9 mouse cellular contexts compared by ENCODE assay signal in the genomic region with DNA sequence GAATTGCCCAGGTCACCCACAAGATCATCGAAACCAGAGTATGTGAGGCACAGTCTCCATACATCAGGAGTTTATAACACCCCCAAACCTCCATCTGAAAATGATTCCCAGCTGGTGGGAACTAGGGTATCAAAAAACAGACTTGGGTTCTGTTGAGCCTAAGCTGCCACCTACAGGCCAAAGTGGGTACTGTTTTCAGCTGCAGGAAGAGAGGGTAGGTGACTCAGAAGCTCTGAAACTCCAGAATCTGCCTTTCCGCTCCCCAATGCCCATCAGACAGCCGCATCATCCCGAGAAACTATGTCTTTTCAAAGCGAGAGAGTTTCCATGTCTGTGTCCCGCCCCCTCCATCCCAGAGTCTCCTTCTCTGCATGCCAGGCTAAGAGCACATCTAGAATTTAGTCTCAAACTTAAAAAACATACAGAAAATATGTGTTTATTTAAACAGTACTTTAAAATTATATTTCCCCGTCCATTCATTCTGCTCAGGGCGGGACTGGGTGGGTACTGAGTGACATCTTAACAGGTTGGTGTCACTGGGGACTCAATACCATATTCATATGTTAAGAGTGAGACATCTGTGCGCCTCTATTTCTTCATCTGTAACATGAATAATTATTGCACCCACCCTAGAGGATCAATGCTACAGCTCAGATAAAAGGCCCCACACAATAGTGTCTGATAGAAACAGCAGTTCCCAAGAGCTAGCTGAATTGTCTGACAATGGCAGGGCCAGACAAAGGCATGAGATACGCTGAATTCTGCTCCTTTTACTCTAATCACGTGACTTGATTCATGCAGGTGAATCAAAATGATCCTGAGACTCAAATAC. TPM values are rescaled to one million over a fixed set of nuclear protein-coding genes. Genes with fewer than 3 reads are reported as not detected.
DNase-seq lines count a peak whose midpoint lies in the region; ATAC-seq and TF ChIP-seq lines count a peak whose summit lies in the region.
"Had no signal": no experiment of that assay in that cellular context is flagged by ENCODE, and none has a peak within 500 bp of the region (broad histone marks: within the 10 kb centered on the region; RNA-seq: fewer than 3 reads in every experiment).

No protein-coding gene starts in this region.

- H3K4me3 ChIP-seq in liver, embryonic 11.5 days (ENCODE audit: low read depth, low read length), result no peak overlapping the region
- H3K4me3 ChIP-seq in midbrain, postnatal 0 days (ENCODE audit: low read depth, low read length), result no peak overlapping the region
- H3K4me3 ChIP-seq: heart, embryonic 15.5 days had no signal

- no peak overlapping the region for H3K27ac ChIP-seq in liver, embryonic 11.5 days (ENCODE audit: low read depth, low read length)
- H3K27ac ChIP-seq in midbrain, postnatal 0 days (ENCODE audit: low read depth, low read length), result no peak overlapping the region
- H3K27ac ChIP-seq: heart, embryonic 15.5 days had no signal

- H3K27me3 ChIP-seq in liver, embryonic 11.5 days (replicated peaks; ENCODE audit: control insufficient read depth, insufficient read depth, low read length), result no peaks in the 10 kb centered on the region
- no peaks in the 10 kb centered on the region for H3K27me3 ChIP-seq in midbrain, postnatal 0 days (ENCODE audit: insufficient read depth, low read length)

- TF ChIP-seq CTCF in midbrain, postnatal 0 days (IDR thresholded peaks at IDR 0.05), result peak; percentile 81

- ATAC-seq in liver, embryonic 11.5 days (replicated peaks; ENCODE audit: low FRiP score), result no peak
- peak; percentile 69 for ATAC-seq in granulocyte monocyte progenitor cell, adult 5-6 weeks (replicated peaks; ENCODE audit: poor library complexity, severe bottlenecking)
- no peak for ATAC-seq in midbrain, postnatal 0 days (ENCODE audit: low FRiP score)

- DNase-seq in liver (peak; percentile 63), adipocyte (ENCODE audit: low spot score) (peak; percentile 71)
- no peak for DNase-seq in liver, embryonic 11.5 days (ENCODE audit: low spot score)
- DNase-seq in embryo, embryonic 10.5 days (ENCODE audit: low spot score), result peak; percentile 87
- DNase-seq in left cerebral cortex, postnatal 10 days (ENCODE audit: extremely low spot score in 1 of 2, low spot score in 2 of 2), result peak; percentile 42 to 80
- peak; percentile 72 for DNase-seq in midbrain, postnatal 0 days (ENCODE audit: low spot score)
- peak; percentile 87 for DNase-seq in testis, postnatal 10 days (ENCODE audit: low spot score)

- no peaks in the 10 kb centered on the region for H3K36me3 ChIP-seq in liver, embryonic 11.5 days (ENCODE audit: control insufficient read depth, insufficient read depth, low read length)
- H3K36me3 ChIP-seq in midbrain, postnatal 0 days (ENCODE audit: insufficient read depth, low read length), result no peaks in the 10 kb centered on the region
- H3K36me3 ChIP-seq: heart, embryonic 15.5 days had no signal

- no peaks in the 10 kb centered on the region for H3K4me1 ChIP-seq in liver, embryonic 11.5 days (replicated peaks; ENCODE audit: control insufficient read depth, insufficient read depth, low read length)
- H3K4me1 ChIP-seq in midbrain, postnatal 0 days (ENCODE audit: insufficient read depth, low read length), result no peaks in the 10 kb centered on the region
- H3K4me1 ChIP-seq: heart, embryonic 15.5 days had no signal

- no peak overlapping the region for H3K4me2 ChIP-seq in liver, embryonic 11.5 days
- H3K4me2 ChIP-seq in midbrain, postnatal 0 days (ENCODE audit: low read depth, low read length, poor library complexity, severe bottlenecking), result no peak overlapping the region
- H3K4me2 ChIP-seq: heart, embryonic 15.5 days had no signal

- WGBS in liver, embryonic 11.5 days, result 23% methylated on average over 11 of the region's 11 CpGs
- WGBS in midbrain, postnatal 0 days, result 29% methylated on average over 11 of the region's 11 CpGs

- no peak overlapping the region for H3K9ac ChIP-seq in liver, embryonic 11.5 days (ENCODE audit: low read depth, low read length)
- no peak overlapping the region for H3K9ac ChIP-seq in midbrain, postnatal 0 days (replicated peaks; ENCODE audit: low read length, poor library complexity, severe bottlenecking)
- H3K9ac ChIP-seq: heart, embryonic 15.5 days had no signal

- intact Hi-C loops in left cerebral cortex, postnatal 10 days (cut with DNase I), result loop anchor here (1.0 to 10.0 kb wide), 4 partner anchors 238 to 703 kb away; a partner anchor contains a TSS

- H3K9me3 ChIP-seq in liver, embryonic 11.5 days (ENCODE audit: control insufficient read depth, low read length), result no peaks in the 10 kb centered on the region
- H3K9me3 ChIP-seq in midbrain, postnatal 0 days (ENCODE audit: low read length), result no peaks in the 10 kb centered on the region
- H3K9me3 ChIP-seq: heart, embryonic 15.5 days had no signal

RNA-seq across cellular contexts. Expression of a gene that starts 34.1 kb away (rescaled TPM):
- polyA plus RNA-seq in liver, embryonic 11.5 days (2014; fragmentation: Nextera tagmentation; extraction: Ambion mirVana), result 0.38 and 0.78 TPM in 2 replicates
- total RNA-seq in granulocyte monocyte progenitor cell, adult 5-6 weeks (2014; fragmentation: Nextera tagmentation), result not detected in 2 replicates
- total RNA-seq in granulocyte monocyte progenitor cell, adult 5-6 weeks (2017), result not detected in 2 replicates
- total RNA-seq in left cerebral cortex, postnatal 10 days (2021), result 1 to 10 TPM; 3.3 TPM
- 0.24 and 1.2 TPM in 2 replicates for total RNA-seq in midbrain, postnatal 0 days (2014; rRNA removed)
- polyA plus RNA-seq in midbrain, postnatal 0 days (2015; fragmentation: Nextera tagmentation; extraction: Ambion mirVana), result 0.13 and 0.25 TPM in 2 replicates

RNA-seq across cellular contexts. Expression of a gene that starts 58.6 kb away (rescaled TPM):
- polyA plus RNA-seq in liver, embryonic 11.5 days (2014; fragmentation: Nextera tagmentation; extraction: Ambion mirVana), result not detected in 2 replicates
- total RNA-seq in granulocyte monocyte progenitor cell, adult 5-6 weeks (2014; fragmentation: Nextera tagmentation), result not detected in 2 replicates
- not detected in 2 replicates for total RNA-seq in granulocyte monocyte progenitor cell, adult 5-6 weeks (2017)
- total RNA-seq in left cerebral cortex, postnatal 10 days (2021), result under 1 TPM; 0.58 to 0.59 TPM
- total RNA-seq in midbrain, postnatal 0 days (2014; rRNA removed), result 0.33 and 0.55 TPM in 2 replicates
- polyA plus RNA-seq in midbrain, postnatal 0 days (2015; fragmentation: Nextera tagmentation; extraction: Ambion mirVana), result 0.15 and 0.20 TPM in 2 replicates

RNA-seq across cellular contexts. Expression of a gene that starts 59.8 kb away (rescaled TPM):
- 18.8 and 20.3 TPM in 2 replicates for polyA plus RNA-seq in liver, embryonic 11.5 days (2014; fragmentation: Nextera tagmentation; extraction: Ambion mirVana)
- 13.3 and 16.2 TPM in 2 replicates for total RNA-seq in granulocyte monocyte progenitor cell, adult 5-6 weeks (2014; fragmentation: Nextera tagmentation)
- total RNA-seq in granulocyte monocyte progenitor cell, adult 5-6 weeks (2017), result 34.2 and 37.8 TPM in 2 replicates
- 1 to 10 TPM; 8.3 to 8.9 TPM for total RNA-seq in left cerebral cortex, postnatal 10 days (2021)
- 11.2 and 12.4 TPM in 2 replicates for total RNA-seq in midbrain, postnatal 0 days (2014; rRNA removed)
- 13.2 and 14.7 TPM in 2 replicates for polyA plus RNA-seq in midbrain, postnatal 0 days (2015; fragmentation: Nextera tagmentation; extraction: Ambion mirVana)

RNA-seq across cellular contexts. Expression of a gene that starts 59.8 kb away (rescaled TPM):
- polyA plus RNA-seq in liver, embryonic 11.5 days (2014; fragmentation: Nextera tagmentation; extraction: Ambion mirVana), result 17.0 and 18.5 TPM in 2 replicates
- 30.6 and 43.1 TPM in 2 replicates for total RNA-seq in granulocyte monocyte progenitor cell, adult 5-6 weeks (2014; fragmentation: Nextera tagmentation)
- total RNA-seq in granulocyte monocyte progenitor cell, adult 5-6 weeks (2017), result 28.5 and 35.8 TPM in 2 replicates
- total RNA-seq in left cerebral cortex, postnatal 10 days (2021), result 10 to 100 TPM; 23.0 to 26.1 TPM
- total RNA-seq in midbrain, postnatal 0 days (2014; rRNA removed), result 23.7 and 28.6 TPM in 2 replicates
- 25.9 and 28.1 TPM in 2 replicates for polyA plus RNA-seq in midbrain, postnatal 0 days (2015; fragmentation: Nextera tagmentation; extraction: Ambion mirVana)
